Mouse (Mus musculus): ENCODE data around the gene Fto. TPM values are rescaled to one million over a fixed set of nuclear protein-coding genes. Genes with fewer than 3 reads are reported as not detected.
A peak's percentile ranks its signal among the peaks of the same experiment; 100 is the strongest.

Fto gene
- polyA plus RNA-seq, 1 experiment from 2014 or later, result 72.1 TPM

GRCm38 (mm10) chr8:91565869-91566502, 252.7 kb downstream of the Fto start:
- Histone ChIP-seq H3K9ac (ENCODE audit: low read length) (peak overlapping the region; percentile 25; the same call in 1 of the 2 replicates), H3K27me3 (ENCODE audit: control insufficient read depth, insufficient read depth, low read length) (no peaks in the 10 kb centered on the region), H3K4me3 (ENCODE audit: low read length) (0 out of 2 replicates have a peak overlapping the region, but pooled peaks have one; percentile 2), H3K27ac (ENCODE audit: low read length) (peak overlapping the region; percentile 56), H3K4me2 (ENCODE audit: low read depth, low read length) (peak overlapping the region; percentile 54), H3K36me3 (ENCODE audit: control insufficient read depth, insufficient read depth) (no peaks in the 10 kb centered on the region), H3K4me1 (ENCODE audit: control insufficient read depth, insufficient read depth, low read length) (peaks cover 43% of the 10 kb centered on the region), H3K9me3 (replicated peaks; ENCODE audit: control insufficient read depth, low read length) (no peaks in the 10 kb centered on the region)
- 16% methylated on average over 12 of the region's 12 CpGs for WGBS
- no peak for ATAC-seq (replicated peaks; ENCODE audit: extremely low read depth, insufficient read depth, low FRiP score)

- Histone ChIP-seq H3K4me2 (ENCODE audit: low read depth, low read length) (no peak overlapping the region), H3K4me3 (ENCODE audit: low read length) (no peak overlapping the region), H3K9ac (ENCODE audit: low read length) (peak overlapping the region; percentile 25; the same call in 1 of the 2 replicates), H3K9me3 (replicated peaks; ENCODE audit: control insufficient read depth, low read length) (no peaks in the 10 kb centered on the region), H3K27me3 (ENCODE audit: control insufficient read depth, insufficient read depth, low read length) (no peaks in the 10 kb centered on the region), H3K4me1 (ENCODE audit: control insufficient read depth, insufficient read depth, low read length) (peaks cover 46% of the 10 kb centered on the region), H3K36me3 (ENCODE audit: control insufficient read depth, insufficient read depth) (no peaks in the 10 kb centered on the region), H3K27ac (ENCODE audit: low read length) (peak overlapping the region; percentile 56)
- no peak for ATAC-seq (replicated peaks; ENCODE audit: extremely low read depth, insufficient read depth, low FRiP score)
- 59% methylated on average over 2 of the region's 2 CpGs for WGBS
Measured at GRCm38 (mm10) chr8:91566503-91566869, 253.2 kb downstream of the Fto start.

GRCm38 (mm10) chr8:91569874-91570273, 256.5 kb downstream of the Fto start:
- H3K4me1 ChIP-seq (ENCODE audit: control insufficient read depth, insufficient read depth, low read length), result peaks cover 46% of the 10 kb centered on the region
- no peak overlapping the region for H3K4me3 ChIP-seq (ENCODE audit: low read length)
- H3K27ac ChIP-seq (ENCODE audit: low read length), result no peak overlapping the region
- H3K9me3 ChIP-seq (replicated peaks; ENCODE audit: control insufficient read depth, low read length), result no peaks in the 10 kb centered on the region
- 21% methylated on average over 11 of the region's 11 CpGs for WGBS
- H3K9ac ChIP-seq (ENCODE audit: low read length), result peak overlapping the region; percentile 36; the same call in 1 of the 2 replicates
- H3K27me3 ChIP-seq (ENCODE audit: control insufficient read depth, insufficient read depth, low read length), result no peaks in the 10 kb centered on the region
- H3K4me2 ChIP-seq (ENCODE audit: low read depth, low read length), result peak overlapping the region; percentile 54
- no peaks in the 10 kb centered on the region for H3K36me3 ChIP-seq (ENCODE audit: control insufficient read depth, insufficient read depth)
- no peak for ATAC-seq (replicated peaks; ENCODE audit: extremely low read depth, insufficient read depth, low FRiP score)

GRCm38 (mm10) chr8:91570809-91571208, 257.5 kb downstream of the Fto start:
- WGBS, result 62% methylated on average over 7 of the region's 7 CpGs
- Histone ChIP-seq H3K4me2 (ENCODE audit: low read depth, low read length) (no peak overlapping the region), H3K27ac (ENCODE audit: low read length) (no peak overlapping the region), H3K36me3 (ENCODE audit: control insufficient read depth, insufficient read depth) (no peaks in the 10 kb centered on the region), H3K27me3 (ENCODE audit: control insufficient read depth, insufficient read depth, low read length) (no peaks in the 10 kb centered on the region), H3K4me1 (ENCODE audit: control insufficient read depth, insufficient read depth, low read length) (peaks cover 38% of the 10 kb centered on the region), H3K9ac (ENCODE audit: low read length) (no peak overlapping the region), H3K4me3 (ENCODE audit: low read length) (no peak overlapping the region), H3K9me3 (replicated peaks; ENCODE audit: control insufficient read depth, low read length) (no peaks in the 10 kb centered on the region)
- ATAC-seq (replicated peaks; ENCODE audit: extremely low read depth, insufficient read depth, low FRiP score), result no peak

GRCm38 (mm10) chr8:91571978-91572377, 258.7 kb downstream of the Fto start:
- H3K27ac ChIP-seq (ENCODE audit: low read length), result no peak overlapping the region
- WGBS, result 64% methylated on average over 4 of the region's 4 CpGs

GRCm38 (mm10) chr8:91572630-91573029, 259.3 kb downstream of the Fto start:
- Histone ChIP-seq H3K27me3 (ENCODE audit: control insufficient read depth, insufficient read depth, low read length) (no peaks in the 10 kb centered on the region), H3K36me3 (ENCODE audit: control insufficient read depth, insufficient read depth) (no peaks in the 10 kb centered on the region), H3K4me1 (ENCODE audit: control insufficient read depth, insufficient read depth, low read length) (peaks cover 27% of the 10 kb centered on the region), H3K27ac (ENCODE audit: low read length) (no peak overlapping the region), H3K9me3 (replicated peaks; ENCODE audit: control insufficient read depth, low read length) (no peaks in the 10 kb centered on the region), H3K4me3 (ENCODE audit: low read length) (no peak overlapping the region), H3K4me2 (ENCODE audit: low read depth, low read length) (no peak overlapping the region; the same call in 1 of the 2 replicates), H3K9ac (ENCODE audit: low read length) (no peak overlapping the region)
- 21% methylated on average over 4 of the region's 4 CpGs for WGBS
- peak; percentile 65; the same call in 1 of the 2 replicates for ATAC-seq (replicated peaks; ENCODE audit: extremely low read depth, insufficient read depth, low FRiP score)

More at GRCm38 (mm10) chr8:91571978-91572377, 258.7 kb downstream of the Fto start:
- Histone ChIP-seq H3K9me3 (replicated peaks; ENCODE audit: control insufficient read depth, low read length) (no peaks in the 10 kb centered on the region), H3K36me3 (ENCODE audit: control insufficient read depth, insufficient read depth) (no peaks in the 10 kb centered on the region), H3K9ac (ENCODE audit: low read length) (no peak overlapping the region), H3K4me2 (ENCODE audit: low read depth, low read length) (no peak overlapping the region), H3K4me3 (ENCODE audit: low read length) (no peak overlapping the region), H3K27me3 (ENCODE audit: control insufficient read depth, insufficient read depth, low read length) (no peaks in the 10 kb centered on the region), H3K4me1 (ENCODE audit: control insufficient read depth, insufficient read depth, low read length) (peaks cover 30% of the 10 kb centered on the region)
- no peak for ATAC-seq (replicated peaks; ENCODE audit: extremely low read depth, insufficient read depth, low FRiP score)

GRCm38 (mm10) chr8:91575576-91575975, 262.3 kb downstream of the Fto start:
- Histone ChIP-seq H3K36me3 (ENCODE audit: control insufficient read depth, insufficient read depth) (no peaks in the 10 kb centered on the region), H3K9ac (ENCODE audit: low read length) (no peak overlapping the region), H3K27ac (ENCODE audit: low read length) (no peak overlapping the region), H3K4me1 (ENCODE audit: control insufficient read depth, insufficient read depth, low read length) (peaks cover 12% of the 10 kb centered on the region), H3K4me2 (ENCODE audit: low read depth, low read length) (no peak overlapping the region), H3K27me3 (ENCODE audit: control insufficient read depth, insufficient read depth, low read length) (no peaks in the 10 kb centered on the region), H3K9me3 (replicated peaks; ENCODE audit: control insufficient read depth, low read length) (no peaks in the 10 kb centered on the region), H3K4me3 (ENCODE audit: low read length) (no peak overlapping the region)
- 50% methylated on average over 3 of the region's 3 CpGs for WGBS
- ATAC-seq (replicated peaks; ENCODE audit: extremely low read depth, insufficient read depth, low FRiP score), result no peak

GRCm38 (mm10) chr8:91576086-91576917, 263.0 kb downstream of the Fto start:
- Histone ChIP-seq H3K4me3 (ENCODE audit: low read length) (no peak overlapping the region), H3K27ac (ENCODE audit: low read length) (no peak overlapping the region), H3K9me3 (replicated peaks; ENCODE audit: control insufficient read depth, low read length) (no peaks in the 10 kb centered on the region), H3K36me3 (ENCODE audit: control insufficient read depth, insufficient read depth) (no peaks in the 10 kb centered on the region), H3K4me2 (ENCODE audit: low read depth, low read length) (no peak overlapping the region), H3K27me3 (ENCODE audit: control insufficient read depth, insufficient read depth, low read length) (no peaks in the 10 kb centered on the region), H3K9ac (ENCODE audit: low read length) (no peak overlapping the region), H3K4me1 (ENCODE audit: control insufficient read depth, insufficient read depth, low read length) (peaks cover 9% of the 10 kb centered on the region)
- 0 out of 2 replicates have a peak, but pooled peaks have one; percentile 41 for ATAC-seq (replicated peaks; ENCODE audit: extremely low read depth, insufficient read depth, low FRiP score)
- WGBS, result 48% methylated on average over 17 of the region's 17 CpGs

- ATAC-seq (replicated peaks; ENCODE audit: extremely low read depth, insufficient read depth, low FRiP score), result no peak
- Histone ChIP-seq H3K36me3 (ENCODE audit: control insufficient read depth, insufficient read depth) (no peaks in the 10 kb centered on the region), H3K9ac (ENCODE audit: low read length) (no peak overlapping the region), H3K27ac (ENCODE audit: low read length) (no peak overlapping the region), H3K4me1 (ENCODE audit: control insufficient read depth, insufficient read depth, low read length) (peaks cover 8% of the 10 kb centered on the region), H3K4me2 (ENCODE audit: low read depth, low read length) (no peak overlapping the region), H3K27me3 (ENCODE audit: control insufficient read depth, insufficient read depth, low read length) (no peaks in the 10 kb centered on the region), H3K9me3 (replicated peaks; ENCODE audit: control insufficient read depth, low read length) (no peaks in the 10 kb centered on the region), H3K4me3 (ENCODE audit: low read length) (no peak overlapping the region)
- WGBS, result 73% methylated on average over 6 of the region's 6 CpGs
Measured at GRCm38 (mm10) chr8:91576918-91577241, 263.6 kb downstream of the Fto start.

All from heart, embryonic 16.5 days (tissue).